Mouse (Mus musculus): ENCODE measurements around the gene Ifngr1. TPM values are rescaled to one million over a fixed set of nuclear protein-coding genes. Genes with fewer than 3 reads are reported as not detected.
A peak's percentile ranks its signal among the peaks of the same experiment; 100 is the strongest.

Gene Ifngr1
- polyA plus RNA-seq, 1 experiment from 2014 or later: 44.0 TPM

DNA sequence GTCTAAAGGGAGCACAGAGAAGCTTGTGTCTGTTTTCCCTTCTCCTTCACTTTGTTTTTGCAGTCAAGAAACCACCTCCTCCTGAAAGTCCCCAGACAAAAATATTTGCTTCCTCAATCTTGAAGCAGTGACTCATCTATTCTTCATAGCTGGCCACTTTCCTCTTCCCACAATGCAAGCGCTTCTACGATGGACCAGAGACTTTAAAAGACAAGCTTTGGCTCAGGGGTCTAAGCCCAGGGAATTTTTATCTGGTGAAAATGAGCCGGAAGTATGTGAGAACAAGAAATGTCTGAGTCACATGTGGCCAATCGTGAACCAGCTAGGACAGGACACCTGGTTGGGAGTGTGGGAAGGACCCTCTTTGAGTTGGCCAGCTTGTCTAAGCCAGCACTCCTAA, 21.5 kb upstream of the Ifngr1 start:
- no peaks in the 10 kb centered on the region for H3K36me3 ChIP-seq (replicated peaks)
- H3K4me3 ChIP-seq (replicated peaks): no peak overlapping the region
- ATAC-seq (ENCODE audit: insufficient read depth): no peak
- H3K27me3 ChIP-seq: no peaks in the 10 kb centered on the region
- no peak overlapping the region for H3K4me2 ChIP-seq
- H3K9me3 ChIP-seq (replicated peaks): no peaks in the 10 kb centered on the region
- no peak overlapping the region for H3K9ac ChIP-seq
- H3K27ac ChIP-seq (replicated peaks): peak overlapping the region; percentile 69
- H3K4me1 ChIP-seq (replicated peaks): peaks cover 13% of the 10 kb centered on the region
- 22% methylated on average over 4 of the region's 4 CpGs for WGBS (ENCODE audit: insufficient replicate concordance)

DNA sequence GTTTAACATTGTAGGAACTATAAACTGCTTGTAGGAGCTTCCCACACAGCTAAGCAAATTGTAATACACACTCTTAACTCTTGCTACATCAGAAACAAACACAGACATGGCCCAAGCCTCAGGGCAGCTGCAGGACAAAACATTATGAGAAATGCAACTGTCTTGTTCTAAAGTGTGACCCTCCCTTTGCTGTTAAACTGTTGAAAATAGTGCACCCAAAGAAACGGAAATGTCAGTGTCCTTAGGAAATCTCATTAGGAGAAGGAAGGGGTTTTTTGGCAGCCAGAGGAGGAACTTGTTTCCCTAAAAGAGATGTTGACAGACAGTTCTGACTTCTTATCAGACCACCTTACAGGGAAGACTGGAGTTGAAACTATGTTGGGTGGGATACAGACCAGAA, 21.0 kb upstream of the Ifngr1 start:
- H3K4me1 ChIP-seq (replicated peaks): peaks cover 13% of the 10 kb centered on the region
- no peak overlapping the region for H3K4me3 ChIP-seq (replicated peaks)
- H3K9me3 ChIP-seq (replicated peaks): no peaks in the 10 kb centered on the region
- peak overlapping the region; percentile 69 for H3K27ac ChIP-seq (replicated peaks)
- WGBS (ENCODE audit: insufficient replicate concordance): 28% methylated on average over 1 of the region's 1 CpGs
- no peak overlapping the region for H3K4me2 ChIP-seq
- H3K9ac ChIP-seq: no peak overlapping the region
- no peak for ATAC-seq (ENCODE audit: insufficient read depth)
- H3K27me3 ChIP-seq: no peaks in the 10 kb centered on the region
- H3K36me3 ChIP-seq (replicated peaks): no peaks in the 10 kb centered on the region

DNA sequence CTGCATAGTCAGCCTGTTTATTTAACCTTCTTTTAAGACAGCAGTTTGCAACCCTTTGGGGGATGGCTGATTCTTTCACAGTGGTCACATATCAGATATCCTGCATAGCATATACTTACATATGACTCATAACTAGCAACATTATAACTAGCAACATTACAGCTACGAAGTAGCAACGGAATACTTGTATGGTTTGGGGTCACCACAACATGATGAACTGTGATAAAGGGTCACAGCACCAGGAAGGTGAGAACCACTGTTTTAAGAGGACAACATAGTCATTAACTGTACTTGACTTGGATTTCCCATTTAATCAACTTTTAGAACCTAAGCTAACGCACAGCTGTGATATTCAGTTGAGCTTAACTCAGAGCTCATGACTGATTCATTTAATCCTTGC, 14.2 kb upstream of the Ifngr1 start:
- no peak for ATAC-seq (ENCODE audit: insufficient read depth)
- no peak overlapping the region for H3K9ac ChIP-seq
- 66% methylated on average over 3 of the region's 3 CpGs for WGBS (ENCODE audit: insufficient replicate concordance)
- H3K9me3 ChIP-seq (replicated peaks): no peaks in the 10 kb centered on the region
- H3K4me3 ChIP-seq (replicated peaks): no peak overlapping the region
- H3K4me1 ChIP-seq (replicated peaks): peaks cover 10% of the 10 kb centered on the region
- H3K4me2 ChIP-seq: no peak overlapping the region
- H3K36me3 ChIP-seq (replicated peaks): no peaks in the 10 kb centered on the region
- H3K27me3 ChIP-seq: no peaks in the 10 kb centered on the region
- H3K27ac ChIP-seq (replicated peaks): no peak overlapping the region

DNA sequence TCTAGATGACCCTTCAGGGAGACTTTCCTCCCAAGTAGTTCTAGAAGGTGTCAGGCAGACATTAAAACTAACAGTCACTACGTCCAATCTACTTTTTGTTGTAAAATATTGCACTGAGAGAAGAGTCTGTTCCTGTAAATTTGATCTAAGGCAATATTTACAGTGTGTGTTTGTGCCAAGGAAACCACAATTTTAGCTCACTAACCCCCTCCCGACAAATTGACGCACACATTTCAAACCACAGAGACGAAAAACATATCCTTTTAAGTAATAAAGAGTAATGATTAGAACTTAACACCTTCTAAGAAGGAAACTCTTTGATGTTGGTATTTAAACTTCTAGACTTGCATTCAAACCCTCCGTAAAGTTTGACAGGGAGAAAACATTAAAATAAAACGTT, 13.7 kb upstream of the Ifngr1 start:
- Histone ChIP-seq H3K4me2 (no peak overlapping the region), H3K9me3 (replicated peaks) (no peaks in the 10 kb centered on the region), H3K27ac (replicated peaks) (no peak overlapping the region), H3K4me3 (replicated peaks) (no peak overlapping the region), H3K9ac (no peak overlapping the region), H3K27me3 (no peaks in the 10 kb centered on the region), H3K36me3 (replicated peaks) (no peaks in the 10 kb centered on the region), H3K4me1 (replicated peaks) (peaks cover 14% of the 10 kb centered on the region)
- no peak for ATAC-seq (ENCODE audit: insufficient read depth)
- WGBS (ENCODE audit: insufficient replicate concordance): 48% methylated on average over 6 of the region's 6 CpGs

DNA sequence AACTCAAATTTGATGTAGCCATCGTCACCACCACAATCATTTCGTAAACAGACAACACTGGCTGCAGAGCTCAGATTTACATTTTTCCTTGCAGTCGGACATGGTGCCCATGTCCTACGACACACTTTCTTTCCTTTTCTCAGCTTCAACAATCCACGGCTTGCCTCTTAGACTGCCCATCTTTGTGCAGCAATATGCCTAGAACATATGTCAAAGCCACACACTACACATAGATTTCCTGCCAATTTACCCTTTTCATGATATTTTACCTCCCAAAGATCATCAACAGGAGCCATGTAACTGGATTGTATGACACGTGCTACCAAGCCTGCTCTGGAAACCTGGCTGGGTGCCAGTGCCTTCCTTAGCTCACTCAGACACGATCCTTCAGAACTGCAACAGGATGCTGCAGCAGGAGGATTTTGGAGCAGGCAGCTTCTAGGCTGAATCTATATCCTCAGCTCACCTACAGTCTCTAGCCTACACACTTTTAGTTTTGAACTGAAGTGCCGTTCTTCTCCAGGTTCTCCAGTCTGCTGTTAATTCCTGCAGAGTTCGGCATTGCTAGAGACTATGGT, 13.3 kb upstream of the Ifngr1 start:
- Histone ChIP-seq H3K9ac (no peak overlapping the region), H3K4me2 (no peak overlapping the region), H3K4me3 (replicated peaks) (no peak overlapping the region), H3K36me3 (replicated peaks) (no peaks in the 10 kb centered on the region), H3K27ac (replicated peaks) (no peak overlapping the region), H3K4me1 (replicated peaks) (peaks cover 19% of the 10 kb centered on the region), H3K9me3 (replicated peaks) (no peaks in the 10 kb centered on the region), H3K27me3 (no peaks in the 10 kb centered on the region)
- WGBS (ENCODE audit: insufficient replicate concordance): 55% methylated on average over 9 of the region's 9 CpGs
- ATAC-seq (ENCODE audit: insufficient read depth): no peak

DNA sequence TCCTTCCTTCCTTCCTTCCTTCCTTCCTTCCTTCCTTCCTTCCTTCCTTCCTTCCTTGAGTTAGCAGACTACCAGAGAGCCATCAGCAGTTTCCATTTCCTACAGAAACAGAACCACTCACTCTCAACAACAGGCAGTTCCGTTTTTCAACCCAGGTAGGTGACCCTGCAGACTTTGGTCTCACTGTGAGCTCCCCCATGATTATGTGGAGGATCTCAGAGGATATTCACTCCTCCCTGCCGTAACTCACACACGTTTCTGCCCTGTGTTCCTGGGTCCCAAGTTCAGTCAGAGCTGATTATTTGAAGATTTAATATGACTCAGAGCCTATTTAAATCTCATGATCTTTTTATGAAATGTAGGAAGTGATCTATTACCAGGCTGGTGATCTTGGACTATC, 11.1 kb upstream of the Ifngr1 start:
- peaks cover 36% of the 10 kb centered on the region for H3K4me1 ChIP-seq (replicated peaks)
- no peaks in the 10 kb centered on the region for H3K9me3 ChIP-seq (replicated peaks)
- H3K27ac ChIP-seq (replicated peaks): no peak overlapping the region
- WGBS (ENCODE audit: insufficient replicate concordance): 57% methylated on average over 3 of the region's 3 CpGs
- H3K27me3 ChIP-seq: no peaks in the 10 kb centered on the region
- no peak for ATAC-seq (ENCODE audit: insufficient read depth)
- H3K36me3 ChIP-seq (replicated peaks): no peaks in the 10 kb centered on the region
- no peak overlapping the region for H3K4me2 ChIP-seq
- H3K4me3 ChIP-seq (replicated peaks): no peak overlapping the region
- H3K9ac ChIP-seq: no peak overlapping the region

DNA sequence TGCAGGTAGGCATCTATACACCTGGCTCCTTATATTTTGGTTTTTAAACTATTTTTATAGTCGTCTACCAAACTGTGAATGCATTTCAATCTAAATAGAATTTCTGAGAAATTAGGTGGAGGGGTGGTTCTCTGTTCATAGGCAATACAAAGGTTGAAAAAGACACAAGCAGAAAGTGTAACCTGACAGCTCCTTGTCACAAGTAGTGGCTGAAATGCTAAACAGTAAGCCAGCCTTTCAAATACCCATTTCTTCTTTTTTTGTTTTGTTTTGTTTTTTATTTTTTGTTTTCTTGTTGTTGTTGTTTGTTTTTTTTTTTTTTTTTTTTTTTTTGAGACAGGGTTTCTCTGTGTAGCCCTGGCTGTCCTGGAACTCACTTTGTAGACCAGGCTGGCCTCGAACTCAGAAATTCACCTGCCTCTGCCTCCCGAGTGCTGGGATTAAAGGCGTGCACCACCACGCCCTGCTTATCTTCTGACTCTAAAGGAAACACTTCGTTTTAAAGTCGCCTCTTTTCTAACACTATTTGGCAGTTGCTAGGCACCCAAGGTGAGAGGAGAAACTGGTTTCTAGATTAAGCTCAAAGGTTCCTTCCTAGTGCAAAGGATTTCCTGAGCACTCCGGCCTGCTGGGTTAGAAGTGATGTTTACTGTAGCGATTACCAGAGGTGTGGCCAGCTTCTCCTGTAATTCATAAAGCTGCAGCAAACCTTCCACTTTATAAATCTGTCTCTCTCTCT, 9.7 kb upstream of the Ifngr1 start:
- H3K9me3 ChIP-seq (replicated peaks): no peaks in the 10 kb centered on the region
- no peak overlapping the region for H3K9ac ChIP-seq
- H3K27me3 ChIP-seq: no peaks in the 10 kb centered on the region
- H3K4me2 ChIP-seq: no peak overlapping the region
- H3K4me3 ChIP-seq (replicated peaks): no peak overlapping the region
- H3K36me3 ChIP-seq (replicated peaks): no peaks in the 10 kb centered on the region
- WGBS (ENCODE audit: insufficient replicate concordance): 13% methylated on average over 9 of the region's 9 CpGs
- peaks cover 40% of the 10 kb centered on the region for H3K4me1 ChIP-seq (replicated peaks)
- peak overlapping the region; percentile 61; the same call in 1 of the 2 replicates for H3K27ac ChIP-seq (replicated peaks)
- ATAC-seq (ENCODE audit: insufficient read depth): no peak

DNA sequence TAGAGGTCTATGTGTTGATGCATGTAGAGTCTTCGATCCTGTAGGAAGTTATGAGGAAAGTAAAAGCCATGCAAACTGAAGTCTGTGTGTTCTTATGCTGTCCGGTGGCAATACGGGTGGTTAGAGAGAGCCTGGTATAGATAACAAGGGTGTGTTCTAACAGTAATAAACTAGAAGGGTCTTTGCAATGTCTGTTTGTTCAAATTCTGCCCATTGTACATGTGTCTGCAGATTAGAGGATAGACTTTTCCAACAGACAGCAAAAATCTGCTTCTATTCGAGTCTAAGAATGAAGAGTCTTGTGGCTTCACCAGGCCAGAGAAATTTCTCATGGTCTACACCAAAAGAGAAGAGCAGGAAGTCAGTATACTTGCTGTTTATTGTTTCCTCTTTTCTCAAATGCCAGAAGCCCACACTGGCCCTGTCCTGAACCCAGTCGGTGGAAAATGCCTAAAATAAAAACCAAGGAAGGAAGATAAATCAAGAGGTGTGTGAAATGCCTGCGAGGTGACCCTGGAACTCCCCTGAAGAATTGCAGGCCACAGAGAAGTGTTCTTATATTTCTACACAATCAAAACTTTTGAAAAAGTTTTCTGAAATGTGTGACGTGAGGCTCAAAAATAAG, 8.8 kb upstream of the Ifngr1 start:
- no peaks in the 10 kb centered on the region for H3K9me3 ChIP-seq (replicated peaks)
- H3K27me3 ChIP-seq: no peaks in the 10 kb centered on the region
- 0 out of 2 replicates have a peak, but pooled peaks have one; percentile 29 for ATAC-seq (ENCODE audit: insufficient read depth)
- no peak overlapping the region for H3K9ac ChIP-seq
- no peaks in the 10 kb centered on the region for H3K36me3 ChIP-seq (replicated peaks)
- peaks cover 48% of the 10 kb centered on the region for H3K4me1 ChIP-seq (replicated peaks)
- no peak overlapping the region for H3K4me2 ChIP-seq
- 14% methylated on average over 7 of the region's 7 CpGs for WGBS (ENCODE audit: insufficient replicate concordance)
- no peak overlapping the region for H3K4me3 ChIP-seq (replicated peaks)
- peak overlapping the region; percentile 61 for H3K27ac ChIP-seq (replicated peaks)

DNA sequence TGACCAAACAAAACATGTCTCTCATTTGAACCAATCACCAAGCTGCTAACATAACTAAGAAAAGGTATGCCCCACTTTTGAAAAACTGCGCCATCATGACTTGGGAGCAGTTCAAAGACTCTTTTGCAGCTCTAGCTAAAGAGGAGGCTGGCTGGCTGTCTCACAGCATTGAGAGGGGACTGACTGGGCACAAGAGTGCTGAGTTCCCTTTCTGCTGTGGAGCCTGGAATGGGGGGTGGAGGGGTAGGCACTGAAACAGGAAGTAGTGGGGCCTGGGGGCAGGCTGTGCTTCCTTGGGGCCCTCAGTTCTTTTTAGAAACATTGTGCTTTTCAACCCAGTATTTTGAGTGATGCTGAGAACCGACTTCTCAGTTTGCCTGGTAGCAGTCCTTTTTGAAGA, 7.7 kb upstream of the Ifngr1 start:
- 22% methylated on average over 2 of the region's 2 CpGs for WGBS (ENCODE audit: insufficient replicate concordance)
- Histone ChIP-seq H3K4me2 (peak overlapping the region; percentile 26), H3K4me3 (replicated peaks) (no peak overlapping the region), H3K36me3 (replicated peaks) (no peaks in the 10 kb centered on the region), H3K9me3 (replicated peaks) (no peaks in the 10 kb centered on the region), H3K27ac (replicated peaks) (peak overlapping the region; percentile 81), H3K4me1 (replicated peaks) (peaks cover 48% of the 10 kb centered on the region), H3K27me3 (no peaks in the 10 kb centered on the region), H3K9ac (no peak overlapping the region)
- peak; percentile 49 for ATAC-seq (ENCODE audit: insufficient read depth)

DNA sequence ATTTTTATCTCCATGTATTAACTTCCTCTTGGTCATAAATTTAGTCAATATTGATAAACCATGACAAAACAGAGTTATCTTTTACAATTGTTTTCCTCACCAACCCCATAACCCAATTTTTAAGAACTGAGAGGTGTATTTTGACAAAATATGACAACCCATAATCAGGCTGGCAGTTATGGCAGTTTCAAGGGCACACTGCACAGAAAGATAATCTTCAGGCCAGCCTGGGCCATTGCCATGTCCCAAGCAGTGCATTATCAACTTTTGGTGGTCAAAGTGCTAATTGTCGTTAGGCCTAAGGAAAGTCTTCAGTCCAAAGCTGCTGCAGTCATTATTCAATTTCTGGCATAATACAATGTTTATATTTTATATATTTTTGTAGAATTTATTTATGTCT, 6.9 kb upstream of the Ifngr1 start:
- Histone ChIP-seq H3K27me3 (no peaks in the 10 kb centered on the region), H3K9me3 (replicated peaks) (no peaks in the 10 kb centered on the region), H3K27ac (replicated peaks) (peak overlapping the region; percentile 81; the same call in 1 of the 2 replicates), H3K36me3 (replicated peaks) (no peaks in the 10 kb centered on the region), H3K4me1 (replicated peaks) (peaks cover 53% of the 10 kb centered on the region), H3K9ac (no peak overlapping the region), H3K4me2 (no peak overlapping the region), H3K4me3 (replicated peaks) (no peak overlapping the region)
- WGBS (ENCODE audit: insufficient replicate concordance): 14% methylated on average over 1 of the region's 1 CpGs
- no peak for ATAC-seq (ENCODE audit: insufficient read depth)

DNA sequence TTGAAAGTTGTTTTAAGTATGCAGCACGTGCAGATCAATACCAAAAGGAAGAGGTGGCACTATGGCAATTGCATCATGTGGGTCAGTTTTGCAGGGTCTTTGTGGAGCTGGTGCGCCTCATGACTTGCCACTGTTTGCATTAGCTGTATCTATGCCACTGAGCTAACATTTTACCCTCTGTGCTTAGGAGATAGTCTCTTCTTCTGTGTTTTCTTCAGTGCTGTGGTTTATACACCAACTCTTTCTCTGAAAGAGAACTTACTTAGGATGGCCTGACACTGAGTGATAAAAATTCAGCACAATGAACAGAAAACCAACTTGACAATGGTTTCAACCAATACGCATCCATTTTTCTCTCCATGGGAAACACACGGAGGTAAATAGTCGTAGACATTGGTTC, 5.9 kb upstream of the Ifngr1 start:
- ATAC-seq (ENCODE audit: insufficient read depth): peak; percentile 43; the same call in 1 of the 2 replicates
- Histone ChIP-seq H3K9ac (no peak overlapping the region), H3K4me1 (replicated peaks) (peaks cover 63% of the 10 kb centered on the region), H3K4me2 (no peak overlapping the region), H3K27me3 (no peaks in the 10 kb centered on the region), H3K36me3 (replicated peaks) (no peaks in the 10 kb centered on the region), H3K4me3 (replicated peaks) (no peak overlapping the region), H3K27ac (replicated peaks) (0 out of 2 replicates have a peak overlapping the region, but pooled peaks have one; percentile 38), H3K9me3 (replicated peaks) (no peaks in the 10 kb centered on the region)
- 30% methylated on average over 5 of the region's 5 CpGs for WGBS (ENCODE audit: insufficient replicate concordance)
